Mouse (Mus musculus) Patski (cell line): ENCODE results near the gene Pip5kl1. TPM values are rescaled to one million over a fixed set of nuclear protein-coding genes. Genes with fewer than 3 reads are reported as not detected.
A peak's percentile ranks its signal among the peaks of the same experiment; 100 is the strongest.

Source experiments
- ATAC-seq: fragments of 100-300 bp; one replicate; pipeline ENCODE4 v1.8.0; 2021
- CTCF ChIA-PET: fragments of 350-600 bp; sonication (Branson Sonifier 250); formaldehyde crosslinking; loops from one replicate; lab custom pipeline; 2022; ENCODE audit warnings: inconsistent platforms; lab: Charles Lee
- POLR2A ChIA-PET: fragments of 350-600 bp; sonication (Branson Sonifier 250); formaldehyde crosslinking; loops from one replicate; lab custom pipeline; 2022; ENCODE audit warnings: antibody characterized with exemption, inconsistent platforms; lab: Charles Lee
- DNase-seq: peaks from one replicate; pipeline ENCODE4 v3.0.0-alpha.2; 2011; ENCODE audit warnings: low read depth, low spot score
- H3K27me3 ChIP-seq: fragments of 371-371 bp; one replicate; pipeline ENCODE4 v1.5.1; 2021
- CTCF ChIP-seq: fragments of 100-300 bp; IDR thresholded peaks from one replicate; pipeline ENCODE4 v1.5.1; 2021
- in situ Hi-C: fragments of 300-500 bp; cut with MboI; formaldehyde crosslinking; loops from 3 replicates; pipeline ENCODE4 v1.11.1; 2018; ENCODE audit warnings: low pct_unique_long_range_greater_than_20kb, mixed read lengths
- polyA plus RNA-seq: library from polyadenylated mRNA; unstranded; gene quantifications from one replicate; pipeline ENCODE4 v1.2.3, GENCODE M21; 2021

Pip5kl1 gene
- polyA plus RNA-seq, 1 experiment from 2014 or later, result 0.47 TPM

DNA sequence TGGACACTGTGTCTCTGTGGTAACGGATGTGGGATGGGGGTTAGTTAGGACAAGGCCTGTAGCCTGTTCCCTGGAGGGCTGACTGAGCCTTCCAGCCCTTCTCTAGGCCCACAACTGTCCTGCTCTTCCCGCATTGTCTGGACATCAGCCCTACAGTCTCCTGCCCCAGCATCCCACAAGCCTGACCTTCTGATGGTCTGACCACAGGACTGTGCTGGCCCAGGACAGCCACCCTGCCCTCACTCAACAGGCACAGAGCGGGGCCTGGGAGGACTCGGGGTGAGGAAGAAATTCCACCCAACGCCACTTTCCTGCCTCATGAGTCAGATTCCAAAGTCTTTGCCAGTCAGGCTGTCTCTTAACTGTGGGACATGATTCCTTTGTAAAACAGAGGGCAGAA is 23.1 kb downstream of the Pip5kl1 start:
- ATAC-seq (no peak), DNase-seq (no peak)
- in situ Hi-C loops, result no loop called here
- no peak for TF ChIP-seq CTCF
- H3K27me3 ChIP-seq, result no peaks in the 10 kb centered on the region
- CTCF ChIA-PET, result no interaction called here
- POLR2A ChIA-PET, result no interaction called here

DNA sequence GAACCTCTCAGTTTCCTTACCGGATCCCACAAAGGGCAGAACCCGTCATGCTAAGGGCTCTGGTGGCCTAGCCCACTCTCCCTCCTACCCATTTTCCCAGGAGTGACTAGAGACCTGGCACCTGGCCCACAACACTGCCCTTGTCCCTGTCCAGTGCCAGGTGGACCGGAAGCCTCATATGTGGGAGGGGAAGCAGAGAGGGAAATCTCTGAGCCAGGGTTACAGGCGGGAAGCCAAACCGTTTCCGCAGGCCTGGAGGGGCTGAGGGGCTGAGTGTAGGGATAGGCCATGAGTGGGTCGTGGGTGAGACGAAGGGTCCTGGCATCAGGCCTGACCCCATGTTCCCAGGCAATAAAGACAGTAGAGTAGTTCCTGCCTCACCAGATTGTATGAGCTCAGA is 23.9 kb downstream of the Pip5kl1 start:
- POLR2A ChIA-PET, result no interaction called here
- CTCF ChIA-PET, result no interaction called here
- in situ Hi-C loops, result no loop called here
- TF ChIP-seq CTCF, result no peak
- no peaks in the 10 kb centered on the region for H3K27me3 ChIP-seq
- no peak for ATAC-seq
- no peak for DNase-seq

DNA sequence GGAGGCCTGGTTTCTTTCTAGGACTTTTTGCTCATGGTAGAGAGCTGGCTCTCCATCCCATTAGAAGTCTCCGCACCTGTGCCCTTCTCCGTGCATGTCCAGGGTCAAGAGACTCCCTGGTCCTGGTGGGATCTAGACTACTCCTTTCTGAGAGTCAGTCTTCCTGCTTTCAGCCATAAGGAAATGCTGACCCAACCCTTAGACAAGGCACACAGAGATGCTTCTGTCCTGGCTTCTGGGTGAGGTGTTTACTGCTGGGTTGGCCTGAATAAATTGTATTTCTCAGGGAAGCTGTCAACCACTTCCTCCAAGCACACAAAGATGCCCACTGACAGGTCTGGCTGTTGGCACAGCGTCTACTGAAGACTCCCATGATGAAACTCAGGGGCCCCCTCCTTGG is 24.8 kb downstream of the Pip5kl1 start, which contains the start of gene St6galnac6:
TSS of gene St6galnac6 (plus strand) at position 301 of the 400 bp plus-strand sequence.
- DNase-seq (no peak), ATAC-seq (no peak)
- in situ Hi-C loops, result no loop called here
- TF ChIP-seq CTCF, result no peak
- ChIA-PET POLR2A (no interaction called here), CTCF (no interaction called here)
- no peaks in the 10 kb centered on the region for H3K27me3 ChIP-seq

DNA sequence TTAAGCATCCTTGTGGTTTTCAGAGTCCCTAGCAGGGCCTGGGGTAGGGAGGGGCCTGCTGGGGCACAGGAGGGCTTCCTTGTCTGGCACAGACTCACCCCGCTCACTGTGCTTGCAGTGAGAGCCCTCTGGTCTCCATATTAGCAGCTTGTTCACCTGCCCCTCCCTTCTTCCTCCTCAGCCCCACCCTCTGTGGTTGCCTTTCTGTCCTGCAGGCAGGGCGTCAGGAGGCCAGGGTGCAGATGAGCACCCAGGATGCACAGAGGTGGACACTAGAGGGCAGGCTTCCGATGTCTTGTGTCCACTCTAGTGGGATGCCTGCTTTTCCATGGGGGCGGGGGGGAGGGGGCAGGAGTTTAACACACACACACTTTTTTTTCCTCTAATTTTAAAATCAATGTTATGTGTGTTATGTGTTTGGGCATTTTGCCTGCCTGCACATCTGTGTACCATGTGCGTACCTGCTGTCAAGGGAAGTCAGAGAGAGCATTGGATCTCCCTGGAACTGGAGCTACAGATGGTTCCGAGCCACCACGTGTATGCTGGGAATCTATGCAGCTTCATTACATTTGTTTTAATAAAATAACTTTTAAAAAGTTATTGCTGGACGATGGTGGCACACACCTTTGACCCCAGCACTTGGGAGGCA is 26.9 kb downstream of the Pip5kl1 start:
- in situ Hi-C loops, result no loop called here
- DNase-seq (no peak), ATAC-seq (no peak)
- no peak for TF ChIP-seq CTCF
- H3K27me3 ChIP-seq, result no peaks in the 10 kb centered on the region
- CTCF ChIA-PET, result interaction anchor here (1.3 to 1.9 kb wide), 3 partner anchors 11 to 850 kb away, joined by 3 to 14 read pairs (median 7); no protein-coding TSS in a partner anchor
- POLR2A ChIA-PET, result interaction anchor here (1.5 kb wide), 1 partner anchor 10 kb away, joined by 3 read pairs; no protein-coding TSS in a partner anchor

DNA sequence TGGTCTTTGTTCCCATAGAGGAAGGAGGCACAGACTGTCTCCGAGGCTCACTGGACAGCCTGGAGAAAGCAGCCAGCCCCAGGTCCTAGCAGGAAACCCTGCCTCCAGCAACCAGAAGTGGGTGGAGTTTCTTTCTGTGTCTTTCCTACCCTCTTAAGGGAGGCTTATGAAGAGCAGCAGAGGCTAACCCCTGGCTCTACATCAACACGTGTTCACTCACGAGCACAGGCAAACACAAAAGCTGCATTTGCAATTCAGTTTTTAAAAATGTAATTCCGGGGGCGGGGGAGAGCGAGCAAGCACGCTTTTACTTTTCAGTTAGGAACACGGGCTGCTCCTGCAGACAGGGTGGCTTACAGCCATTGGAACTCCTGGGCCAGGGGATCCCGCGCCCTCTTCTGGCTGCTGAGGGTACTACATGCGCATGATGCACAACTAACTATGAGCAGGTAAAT is 28.0 kb downstream of the Pip5kl1 start:
- in situ Hi-C loops, result no loop called here
- POLR2A ChIA-PET, result no interaction called here
- CTCF ChIA-PET, result interaction anchor here (0.6 to 1.9 kb wide), 3 partner anchors 8 to 19 kb away, joined by 3 to 14 read pairs (median 7); no protein-coding TSS in a partner anchor
- no peak for DNase-seq
- TF ChIP-seq CTCF, result no peak
- H3K27me3 ChIP-seq, result no peaks in the 10 kb centered on the region
- no peak for ATAC-seq

DNA sequence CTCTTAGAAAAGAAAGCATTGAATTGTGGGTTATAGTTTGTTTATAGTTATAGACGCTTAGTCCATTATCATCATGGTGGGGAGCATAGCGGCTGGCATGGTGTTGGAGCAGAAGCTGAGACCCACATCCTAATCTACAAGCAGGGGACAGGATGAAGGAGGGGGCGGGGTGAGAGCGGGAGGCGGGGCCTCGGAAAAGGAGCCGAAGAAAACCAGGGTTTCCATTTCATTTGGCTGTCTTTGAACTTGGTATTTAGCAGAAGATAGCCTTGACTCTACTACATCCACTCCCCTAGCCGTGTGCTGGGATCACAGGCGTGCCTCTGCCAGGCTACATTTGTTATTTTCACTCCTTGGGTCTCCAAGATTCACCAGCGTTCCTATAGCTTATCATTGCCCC is 30.0 kb downstream of the Pip5kl1 start:
- in situ Hi-C loops, result no loop called here
- DNase-seq (no peak), ATAC-seq (no peak)
- CTCF ChIA-PET, result no interaction called here
- no peak for TF ChIP-seq CTCF
- POLR2A ChIA-PET, result no interaction called here
- no peaks in the 10 kb centered on the region for H3K27me3 ChIP-seq

DNA sequence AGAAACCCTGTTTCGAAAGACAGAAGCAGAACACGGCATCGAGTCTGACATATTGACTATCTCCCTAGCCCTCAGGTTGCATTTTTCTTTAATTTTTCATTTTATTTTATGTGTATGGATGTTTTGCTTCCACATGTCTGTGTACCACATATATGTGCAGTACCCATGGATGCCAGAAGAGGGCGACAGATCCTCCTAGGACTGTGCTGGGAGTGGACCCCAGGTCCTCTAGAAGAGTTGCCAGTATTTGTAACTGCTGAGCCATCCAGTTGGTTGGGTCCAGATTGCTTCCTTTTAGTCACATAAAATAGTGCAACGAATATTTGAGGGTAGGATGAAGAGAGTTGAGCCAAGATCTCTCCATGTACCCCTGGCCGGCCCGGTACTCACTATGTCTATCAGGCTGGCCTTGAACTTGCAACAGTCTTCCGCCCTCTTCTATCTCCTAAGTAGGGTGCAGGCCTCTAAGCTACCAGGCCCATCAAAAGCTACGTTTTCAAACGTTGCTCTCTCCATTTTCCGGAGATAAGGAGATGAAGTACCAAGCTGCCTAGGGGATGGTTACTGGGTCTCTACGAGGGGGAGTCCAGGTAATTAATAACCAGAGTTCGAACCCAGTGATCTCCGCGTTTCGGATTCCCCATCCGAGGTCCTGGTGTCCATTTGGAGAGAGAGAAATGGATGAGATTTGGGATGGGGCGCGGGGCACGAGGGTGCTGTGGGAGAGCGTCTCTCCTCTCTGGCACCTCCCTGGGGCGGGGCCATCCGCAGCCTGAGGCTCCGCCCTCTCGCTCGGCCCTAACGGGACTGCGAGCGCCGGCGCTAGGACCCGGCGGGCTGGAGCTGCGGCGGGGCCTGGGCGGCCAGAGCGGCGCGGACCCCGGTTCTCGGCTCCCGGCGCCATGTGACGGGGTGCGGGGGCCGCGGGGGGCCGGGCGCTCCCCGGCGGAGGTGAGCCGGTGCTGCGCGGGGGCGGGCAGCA is 31.9 kb downstream of the Pip5kl1 start:
- no peaks in the 10 kb centered on the region for H3K27me3 ChIP-seq
- ATAC-seq (peak; percentile 74), DNase-seq (no peak)
- ChIA-PET POLR2A (interaction anchor here (1.3 kb wide), 1 partner anchor 11 kb away, joined by 3 read pairs; no protein-coding TSS in a partner anchor), CTCF (interaction anchor here (1.2 to 1.8 kb wide), 2 partner anchors 13 to 23 kb away, joined by 3 to 4 read pairs; no protein-coding TSS in a partner anchor)
- TF ChIP-seq CTCF, result no peak
- in situ Hi-C loops, result no loop called here

DNA sequence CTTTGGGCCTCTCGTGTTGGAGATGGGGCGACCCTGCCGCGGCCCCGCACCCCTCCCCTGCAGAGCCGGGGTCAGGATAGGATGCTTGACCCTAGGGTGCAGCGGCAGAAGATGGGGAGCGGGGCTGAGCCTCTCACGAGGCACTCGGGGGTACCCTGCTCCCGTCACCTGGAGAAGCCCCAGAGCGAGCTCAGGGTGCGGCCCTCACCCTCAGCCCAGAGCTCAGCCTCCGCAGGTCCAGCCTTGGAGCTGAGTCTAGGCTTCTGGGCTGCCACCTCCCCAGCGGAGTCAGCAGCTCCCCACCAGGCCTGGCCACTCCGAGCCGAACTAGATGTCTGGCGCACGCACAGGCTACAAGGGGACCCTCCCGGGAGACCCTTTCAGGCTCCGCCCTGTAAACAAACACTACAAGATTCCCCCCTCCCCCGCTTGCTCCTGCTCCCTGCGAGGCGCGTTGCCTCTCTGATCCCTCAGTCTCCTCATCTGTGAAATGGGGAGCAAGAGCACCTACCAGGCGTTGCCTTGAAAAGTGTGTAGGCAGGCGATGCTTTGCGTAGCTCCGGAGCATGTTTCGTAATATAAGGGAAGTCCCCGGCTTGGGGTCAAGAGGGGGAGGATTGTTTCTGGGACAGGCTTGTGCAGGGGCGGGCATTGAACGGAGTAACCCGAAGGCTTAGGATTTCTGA is 32.8 kb downstream of the Pip5kl1 start:
- in situ Hi-C loops, result no loop called here
- ATAC-seq (peak; percentile 22), DNase-seq (no peak)
- TF ChIP-seq CTCF, result no peak
- ChIA-PET CTCF (interaction anchor here (1.0 to 1.8 kb wide), 4 partner anchors 14 to 25 kb away, joined by 3 to 5 read pairs (median 4); no protein-coding TSS in a partner anchor), POLR2A (interaction anchor here (0.9 to 1.3 kb wide), 3 partner anchors 12 to 87 kb away, joined by 3 read pairs; no protein-coding TSS in a partner anchor)
- no peaks in the 10 kb centered on the region for H3K27me3 ChIP-seq

DNA sequence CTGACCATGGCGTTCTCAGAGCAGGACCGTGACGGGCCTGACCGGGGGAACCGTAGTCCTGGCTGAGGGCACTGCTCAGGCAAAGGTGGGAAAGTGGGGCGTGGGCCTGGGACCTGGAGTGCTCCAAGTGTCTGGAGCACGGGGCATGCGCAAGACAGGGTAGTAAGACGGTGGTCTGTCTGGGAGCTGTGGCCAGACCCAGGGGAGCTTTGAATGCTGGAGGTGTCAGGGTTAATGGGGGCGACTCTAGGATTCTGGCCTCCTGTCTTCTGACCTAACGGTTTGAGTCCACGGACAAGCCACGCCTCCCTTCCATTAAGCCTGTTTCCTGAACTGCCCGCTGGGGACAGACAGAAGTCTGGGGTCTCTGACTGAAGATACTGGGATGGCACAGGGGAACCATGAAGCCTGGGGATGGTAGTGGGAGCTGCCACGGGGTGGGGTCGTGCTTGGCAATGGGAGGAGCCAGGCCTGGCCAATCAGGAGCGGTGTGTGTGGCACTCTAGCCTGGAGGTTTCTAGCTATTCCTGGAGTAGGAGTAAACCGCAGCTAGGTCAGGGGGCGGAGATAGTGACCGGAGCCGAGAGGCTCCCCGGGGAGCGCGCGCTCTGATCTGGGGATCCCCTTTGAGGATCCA is 33.7 kb downstream of the Pip5kl1 start:
- in situ Hi-C loops, result no loop called here

More for the DNA sequence above, 33.7 kb downstream of the Pip5kl1 start:
- POLR2A ChIA-PET, result interaction anchor here (0.9 to 1.3 kb wide), 3 partner anchors 13 to 86 kb away, joined by 3 read pairs; no protein-coding TSS in a partner anchor
- no peak for DNase-seq
- ATAC-seq, result peak; percentile 49
- CTCF ChIA-PET, result interaction anchor here (1.0 to 1.8 kb wide), 5 partner anchors 16 to 81 kb away, joined by 3 to 5 read pairs (median 4); no protein-coding TSS in a partner anchor
- H3K27me3 ChIP-seq, result no peaks in the 10 kb centered on the region
- no peak for TF ChIP-seq CTCF
